Mouse (Mus musculus) G1E (cell line): ENCODE results near the gene Foxr1.

Experiments used
- CTCF ChIP-seq: IDR thresholded peaks from 2 replicates; pipeline ENCODE4 v1.5.1; 2012; ENCODE audit warnings: low read depth, low read length, inconsistent platforms, mixed read lengths
- GATA1 ChIP-seq: IDR thresholded peaks from 2 replicates; pipeline ENCODE4 v1.6.1; 2012; ENCODE audit warnings: borderline replicate concordance, low read length, inconsistent platforms, mixed read lengths
- GATA2 ChIP-seq: IDR thresholded peaks from 2 replicates; pipeline ENCODE4 v1.6.1; 2012; ENCODE audit warnings: low read depth, low read length, inconsistent platforms, borderline replicate concordance
- TAL1 ChIP-seq: conservative IDR thresholded peaks from 2 replicates; pipeline ENCODE4 v1.6.1; 2012; ENCODE audit warnings: low read depth, low read length, inconsistent platforms, mixed read lengths

DNA sequence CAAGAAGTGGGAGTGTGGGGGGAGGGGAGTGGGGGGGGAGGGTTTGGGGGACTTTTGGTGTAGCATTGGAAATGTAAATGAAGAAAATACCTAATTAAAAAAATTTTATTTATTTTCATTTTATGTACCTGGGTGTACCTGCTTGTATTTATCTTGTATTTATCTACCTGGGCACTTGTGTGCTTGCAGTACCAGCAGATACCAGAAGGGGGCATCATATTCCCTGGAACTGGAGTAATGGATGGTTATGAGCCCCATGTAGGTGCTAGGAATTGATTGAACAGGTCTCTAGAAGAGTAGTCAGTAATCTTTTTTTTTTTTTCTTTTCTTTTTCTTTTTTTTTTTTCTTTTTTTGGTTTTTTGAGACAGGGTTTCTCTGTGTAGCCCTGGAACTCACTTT is 9.5 kb upstream of the Foxr1 start:
- no peak for TF ChIP-seq CTCF
- TF ChIP-seq GATA2 = no peak
- no peak for TF ChIP-seq TAL1
- TF ChIP-seq GATA1 = no peak
